Mouse (Mus musculus) spleen, adult 2 months (tissue): ENCODE data around the gene Krt9. TPM values are rescaled to one million over a fixed set of nuclear protein-coding genes. Genes with fewer than 3 reads are reported as not detected.
A peak's percentile ranks its signal among the peaks of the same experiment; 100 is the strongest.

Source experiments
- DNase-seq, 2 experiments: peaks; one replicate each; pipeline versions ENCODE4 v3.0.0 to v3.0.0-alpha.2; 2012 to 2021; ENCODE audit warnings: low spot score in 2 of 2, low read depth in 1 of 2
- H3K27ac ChIP-seq: fragments of 200-500 bp; 2 replicates; pipeline ENCODE4 v1.5.1; 2012; ENCODE audit warnings: low read length, inconsistent platforms; ENCODE audit not compliant: insufficient read depth
- H3K27me3 ChIP-seq: fragments of 200-500 bp; 2 replicates; pipeline ENCODE4 v1.6.1; 2012; ENCODE audit warnings: mild to moderate bottlenecking, moderate library complexity, low read length, inconsistent platforms; ENCODE audit not compliant: control insufficient read depth, insufficient read depth
- H3K36me3 ChIP-seq: fragments of 200-500 bp; 2 replicates; pipeline ENCODE4 v1.6.1; 2012; ENCODE audit warnings: mild to moderate bottlenecking, low read length, inconsistent platforms; ENCODE audit not compliant: control insufficient read depth, insufficient read depth
- H3K4me1 ChIP-seq: fragments of 200-500 bp; 2 replicates; pipeline ENCODE4 v1.6.1; 2011; ENCODE audit warnings: inconsistent platforms; ENCODE audit not compliant: control insufficient read depth, insufficient read depth, insufficient read length
- H3K4me3 ChIP-seq: fragments of 200-500 bp; 2 replicates; pipeline ENCODE4 v1.5.1; 2011; ENCODE audit warnings: mild to moderate bottlenecking, inconsistent platforms; ENCODE audit not compliant: insufficient read depth, insufficient read length; ENCODE audit errors: extremely low read depth
- CTCF ChIP-seq: fragments of 200-500 bp; IDR thresholded peaks from 2 replicates; pipeline ENCODE4 v1.5.1; 2011; ENCODE audit warnings: mild to moderate bottlenecking, inconsistent platforms; ENCODE audit not compliant: insufficient read depth, insufficient read length, insufficient replicate concordance; ENCODE audit errors: extremely low read depth
- POLR2A ChIP-seq: fragments of 200-500 bp; IDR thresholded peaks from 2 replicates; pipeline ENCODE4 v1.6.1; 2011; ENCODE audit warnings: low read depth, low read length, inconsistent platforms
- WGBS: fragments of 180-500 bp; shearing (Covaris S2); methylation state at CpG from one replicate; pipeline ENCODE4 v1.1.7; 2018; 5-methylcytosine and 5-hydroxymethylcytosine counted together
- polyA plus RNA-seq: library from polyadenylated mRNA; depleted of rRNA; stranded (reverse); fragments of >200 nt; gene quantifications from 2 replicates; pipeline ENCODE4 v1.2.3, GENCODE M21; 2012

Krt9 gene
- polyA plus RNA-seq, 1 experiment, result not detected

DNA sequence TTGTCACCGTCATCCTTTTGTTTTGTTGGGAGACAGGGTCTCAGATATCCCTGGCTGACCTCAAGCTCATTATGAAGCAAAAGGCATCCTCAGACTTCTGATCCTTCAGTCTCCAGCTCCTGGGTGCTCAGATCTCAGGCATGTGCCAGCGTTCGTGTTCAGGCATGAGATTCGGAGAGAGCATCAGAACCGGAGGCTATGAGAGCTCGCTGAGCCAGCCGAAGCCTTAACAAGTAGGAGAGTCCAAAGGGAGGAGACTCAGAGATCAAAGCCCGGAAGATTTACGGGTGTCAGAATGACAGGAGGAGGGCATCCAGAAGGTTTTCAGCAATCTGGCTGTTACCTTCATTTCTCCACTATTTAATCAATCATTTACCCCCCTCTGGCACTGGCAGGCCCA, 16.3 kb downstream of the Krt9 start:
- H3K27me3 ChIP-seq, result no peaks in the 10 kb centered on the region
- H3K27ac ChIP-seq, result no peak overlapping the region
- no peak for TF ChIP-seq CTCF
- no peak for TF ChIP-seq POLR2A
- H3K4me3 ChIP-seq, result no peak overlapping the region
- 67% methylated on average over 9 of the region's 9 CpGs for WGBS
- no peaks in the 10 kb centered on the region for H3K4me1 ChIP-seq
- DNase-seq, result no peak
- no peaks in the 10 kb centered on the region for H3K36me3 ChIP-seq

DNA sequence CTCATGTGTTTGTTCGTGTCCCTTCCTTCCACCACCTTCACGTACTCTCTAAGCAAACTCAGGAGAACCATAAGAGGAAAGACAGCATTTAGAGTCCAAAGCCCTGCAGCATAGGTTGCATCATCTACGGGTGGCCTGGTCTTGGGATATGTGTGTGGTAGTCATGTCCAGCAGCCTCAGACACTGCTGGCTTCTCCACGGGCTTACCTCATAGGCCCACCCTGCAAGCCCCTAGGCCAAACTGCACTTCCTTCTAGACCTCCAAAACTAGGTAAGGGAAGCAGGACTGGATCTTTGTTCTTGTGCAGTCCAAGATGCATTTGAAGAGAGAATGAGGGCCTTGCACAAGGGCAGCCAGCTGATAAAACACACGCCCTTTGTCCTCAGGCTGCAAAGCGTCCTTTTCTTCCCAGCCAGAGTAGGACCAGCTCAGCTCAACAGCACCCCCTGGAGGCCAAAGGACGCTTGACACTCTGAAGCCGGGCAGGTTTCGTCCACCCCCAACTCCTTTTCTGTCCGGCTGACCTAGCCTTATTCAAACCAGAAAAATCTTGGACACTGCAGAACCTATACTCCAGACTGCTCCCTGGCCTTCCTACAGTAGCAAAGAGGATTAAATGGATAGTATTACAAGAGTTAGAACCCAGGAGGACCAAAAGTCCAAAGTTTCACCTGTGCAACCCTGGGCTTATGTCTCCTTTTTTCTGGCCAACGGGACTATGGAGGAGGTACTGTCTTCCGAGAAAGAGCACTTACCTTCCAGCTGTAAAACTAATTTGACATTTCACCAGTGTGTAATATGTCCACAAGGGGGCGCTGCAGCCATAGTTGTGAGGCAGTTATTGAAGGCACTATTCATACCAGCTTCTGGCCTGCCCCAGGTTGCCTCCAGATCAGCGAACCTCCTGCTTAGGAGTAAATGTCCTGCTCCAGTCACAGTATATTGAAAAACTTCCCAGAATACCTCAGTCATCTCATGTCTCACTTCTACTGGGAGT, 24.0 kb downstream of the Krt9 start:
- no peaks in the 10 kb centered on the region for H3K27me3 ChIP-seq
- H3K27ac ChIP-seq, result no peak overlapping the region
- H3K36me3 ChIP-seq, result no peaks in the 10 kb centered on the region
- no peaks in the 10 kb centered on the region for H3K4me1 ChIP-seq
- DNase-seq, result peak in 1 of 2 experiments; percentile 6
- WGBS, result 36% methylated on average over 14 of the region's 14 CpGs
- peak; percentile 71; the same call in 1 of the 2 replicates for TF ChIP-seq CTCF
- no peak for TF ChIP-seq POLR2A
- no peak overlapping the region for H3K4me3 ChIP-seq

DNA sequence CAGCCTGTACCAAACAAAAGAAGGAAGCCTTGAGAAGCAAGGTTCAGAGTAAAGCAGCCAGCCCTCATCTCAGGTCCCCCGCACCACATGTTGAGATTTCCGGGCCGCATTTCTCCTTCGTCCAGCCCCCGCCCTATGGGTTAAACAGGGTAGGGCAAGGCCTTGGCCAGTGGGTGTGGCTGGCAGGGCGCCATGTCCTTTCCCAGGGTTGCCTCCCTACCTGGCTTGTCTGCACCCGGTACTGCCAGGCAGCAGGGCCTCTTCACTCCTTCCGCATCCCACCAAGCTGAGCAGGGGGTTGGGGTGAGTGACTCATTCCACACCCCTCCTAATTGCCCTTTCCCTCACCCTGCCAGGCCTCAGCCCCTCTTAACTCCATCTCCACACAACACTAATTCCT, 25.0 kb downstream of the Krt9 start:
- Histone ChIP-seq H3K36me3 (no peaks in the 10 kb centered on the region), H3K4me3 (no peak overlapping the region), H3K4me1 (no peaks in the 10 kb centered on the region), H3K27ac (no peak overlapping the region), H3K27me3 (no peaks in the 10 kb centered on the region)
- DNase-seq, result no peak
- 79% methylated on average over 8 of the region's 8 CpGs for WGBS
- no peak for TF ChIP-seq POLR2A
- TF ChIP-seq CTCF, result no peak

DNA sequence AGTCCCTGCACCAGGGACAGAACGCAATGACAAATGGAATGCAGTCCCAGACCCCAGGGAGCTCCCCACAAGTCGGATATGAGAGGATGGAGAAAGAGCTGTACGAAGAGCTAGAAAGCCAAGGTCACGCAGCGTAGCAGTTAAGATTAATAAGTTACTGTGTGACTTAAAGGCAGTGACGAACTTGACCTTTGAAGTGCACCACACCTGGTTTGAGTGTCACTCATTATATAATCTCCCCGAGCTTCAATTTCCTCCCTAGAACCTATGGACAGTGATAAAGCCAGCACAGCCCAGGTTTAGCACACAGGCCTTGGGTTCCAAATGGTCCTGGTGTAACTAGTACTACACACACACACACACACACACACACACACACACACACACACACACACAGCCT, 28.7 kb downstream of the Krt9 start:
- DNase-seq, result no peak
- H3K4me1 ChIP-seq, result no peaks in the 10 kb centered on the region
- no peaks in the 10 kb centered on the region for H3K36me3 ChIP-seq
- no peaks in the 10 kb centered on the region for H3K27me3 ChIP-seq
- 68% methylated on average over 7 of the region's 7 CpGs for WGBS
- TF ChIP-seq POLR2A (no peak), CTCF (no peak)
- no peak overlapping the region for H3K4me3 ChIP-seq
- H3K27ac ChIP-seq, result no peak overlapping the region

DNA sequence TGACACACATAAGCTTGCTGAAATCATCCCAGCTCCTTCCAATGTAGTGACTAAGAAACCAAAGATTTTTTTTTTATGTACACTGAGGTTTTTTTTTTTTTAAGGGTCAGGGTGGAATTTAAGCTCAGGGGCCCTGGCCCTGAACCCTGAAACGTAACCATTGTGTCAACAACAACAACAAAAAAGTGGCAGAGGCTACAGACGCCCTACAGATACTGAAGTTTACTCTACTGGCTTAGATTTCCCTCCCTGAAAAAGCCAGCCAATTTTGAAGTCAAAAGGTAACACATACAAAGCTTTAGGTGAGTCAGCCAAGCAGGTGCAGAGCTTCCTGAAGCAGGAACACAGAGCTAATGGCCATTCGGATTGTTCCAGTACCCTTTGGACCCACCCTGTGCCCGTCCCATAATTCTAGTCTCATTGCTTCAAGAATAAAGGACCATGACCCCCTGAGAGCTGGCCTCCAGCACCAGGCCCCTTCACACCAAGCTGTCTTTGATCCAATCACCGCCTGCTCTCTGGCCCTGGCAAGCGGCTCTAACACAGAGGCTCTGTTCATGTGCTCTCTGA, 35.1 kb downstream of the Krt9 start:
- Histone ChIP-seq H3K27me3 (no peaks in the 10 kb centered on the region), H3K27ac (no peak overlapping the region), H3K36me3 (no peaks in the 10 kb centered on the region), H3K4me3 (no peak overlapping the region), H3K4me1 (no peaks in the 10 kb centered on the region)
- TF ChIP-seq POLR2A (no peak), CTCF (no peak)
- 78% methylated on average over 6 of the region's 6 CpGs for WGBS
- no peak for DNase-seq

DNA sequence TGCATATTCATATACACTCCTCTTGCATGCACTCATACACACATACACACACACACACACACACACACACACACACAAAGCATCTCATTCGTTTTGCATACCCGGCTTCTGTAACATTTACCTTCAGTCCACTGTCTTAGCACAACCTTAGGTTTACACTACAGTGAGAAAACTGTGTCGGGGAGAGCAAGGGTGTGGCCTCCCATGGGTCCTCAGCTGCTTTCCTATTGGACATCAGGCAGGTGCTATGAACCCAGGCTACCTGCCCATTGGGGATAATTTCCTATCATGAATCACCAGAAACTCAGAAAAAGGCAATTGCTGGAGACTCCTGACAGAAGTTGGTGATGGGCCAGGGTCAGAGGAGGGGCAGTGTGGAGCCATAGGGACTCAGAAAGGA, 35.7 kb downstream of the Krt9 start:
- Histone ChIP-seq H3K27ac (no peak overlapping the region), H3K27me3 (no peaks in the 10 kb centered on the region), H3K4me3 (no peak overlapping the region), H3K36me3 (no peaks in the 10 kb centered on the region), H3K4me1 (no peaks in the 10 kb centered on the region)
- WGBS, result 74% methylated on average over 3 of the region's 3 CpGs
- TF ChIP-seq POLR2A, result no peak
- TF ChIP-seq CTCF, result no peak
- no peak for DNase-seq

DNA sequence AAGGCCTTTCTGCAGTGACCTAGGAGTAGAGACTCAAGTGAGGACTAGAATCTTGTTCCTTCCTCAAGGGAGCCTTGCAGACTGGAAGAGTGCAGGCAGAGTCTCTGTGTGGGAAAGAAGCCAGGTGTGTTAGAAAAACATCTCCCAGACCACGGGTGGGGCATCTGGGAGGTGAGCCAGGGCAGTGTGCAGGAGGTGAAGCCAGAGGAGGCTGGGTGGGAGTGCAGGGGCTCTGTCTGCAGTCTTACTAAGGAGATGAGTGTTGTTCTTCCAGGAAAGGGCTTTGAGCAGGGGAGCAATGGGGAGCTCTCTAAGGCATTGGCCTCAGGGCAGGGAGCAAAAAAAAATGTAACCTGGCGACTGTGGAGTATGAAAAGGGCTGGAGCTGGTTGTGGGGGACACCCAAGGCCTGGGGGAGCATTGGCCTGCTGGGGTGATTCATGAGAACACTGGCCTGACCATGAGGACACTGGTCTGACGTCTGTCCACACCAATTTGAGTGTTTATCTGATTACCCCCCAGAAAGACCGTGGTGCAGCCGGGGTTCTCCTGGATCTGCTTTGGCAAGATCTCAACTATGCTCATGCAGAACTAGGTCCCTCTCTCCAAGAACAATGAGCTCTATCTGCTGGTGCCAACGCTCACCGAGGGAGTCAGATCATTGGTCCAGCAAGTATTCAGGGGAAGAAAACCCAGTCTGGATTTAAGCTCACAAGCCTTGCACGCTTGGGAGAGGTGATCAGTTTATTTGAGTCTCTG, 37.4 kb downstream of the Krt9 start:
- Histone ChIP-seq H3K27me3 (no peaks in the 10 kb centered on the region), H3K4me3 (no peak overlapping the region), H3K36me3 (no peaks in the 10 kb centered on the region), H3K4me1 (no peaks in the 10 kb centered on the region), H3K27ac (no peak overlapping the region)
- WGBS, result 74% methylated on average over 8 of the region's 8 CpGs
- no peak for DNase-seq
- TF ChIP-seq POLR2A, result no peak
- TF ChIP-seq CTCF, result no peak
